Mouse (Mus musculus) G1E (cell line): ENCODE data around the gene Nme3.
"Not testable (repeated sequence)": the region's sequence is repeated elsewhere in the genome, so short reads cannot be mapped to it uniquely, and the experiment has no call there.

Source experiments
- CTCF ChIP-seq: IDR thresholded peaks from 2 replicates; pipeline ENCODE4 v1.5.1; 2012; ENCODE audit warnings: low read depth, low read length, inconsistent platforms, mixed read lengths
- GATA1 ChIP-seq: IDR thresholded peaks from 2 replicates; pipeline ENCODE4 v1.6.1; 2012; ENCODE audit warnings: borderline replicate concordance, low read length, inconsistent platforms, mixed read lengths
- POLR2AphosphoS5 ChIP-seq: IDR thresholded peaks from 2 replicates; pipeline ENCODE4 v1.6.1; 2012; ENCODE audit warnings: low read depth, low read length, inconsistent platforms; ENCODE audit not compliant: insufficient replicate concordance

- TF ChIP-seq CTCF, GATA1, POLR2AphosphoS5: not testable (repeated sequence)
Observed at GRCm38 (mm10) chr17:24943589-24943988, 47.3 kb downstream of the Nme3 start.
